Mouse (Mus musculus) heart, adult 2 months (tissue): ENCODE measurements at regions not wholly inside any gene's neighbourhood (a gene's known extent, or its start where the extent isn't known, plus 50 kb on each side); places are given as distances from the start of the nearest gene placed in this dataset.

ENCODE experiments used
- CTCF ChIP-seq: fragments of 200-600 bp; IDR thresholded peaks from 2 replicates; pipeline ENCODE4 v1.8.1; 2022; ENCODE audit warnings: antibody characterized with exemption, mild to moderate bottlenecking, moderate library complexity
- EP300 ChIP-seq: fragments of 200-500 bp; IDR thresholded peaks from 2 replicates; pipeline ENCODE4 v1.6.1; 2011; ENCODE audit warnings: low read depth, low read length, control low read depth; ENCODE audit not compliant: insufficient read depth
- POLR2A ChIP-seq: fragments of 200-500 bp; IDR thresholded peaks from 2 replicates; pipeline ENCODE4 v1.6.1; 2011; ENCODE audit warnings: mild to moderate bottlenecking, low read depth, low read length, control low read depth; ENCODE audit not compliant: insufficient read depth

DNA sequence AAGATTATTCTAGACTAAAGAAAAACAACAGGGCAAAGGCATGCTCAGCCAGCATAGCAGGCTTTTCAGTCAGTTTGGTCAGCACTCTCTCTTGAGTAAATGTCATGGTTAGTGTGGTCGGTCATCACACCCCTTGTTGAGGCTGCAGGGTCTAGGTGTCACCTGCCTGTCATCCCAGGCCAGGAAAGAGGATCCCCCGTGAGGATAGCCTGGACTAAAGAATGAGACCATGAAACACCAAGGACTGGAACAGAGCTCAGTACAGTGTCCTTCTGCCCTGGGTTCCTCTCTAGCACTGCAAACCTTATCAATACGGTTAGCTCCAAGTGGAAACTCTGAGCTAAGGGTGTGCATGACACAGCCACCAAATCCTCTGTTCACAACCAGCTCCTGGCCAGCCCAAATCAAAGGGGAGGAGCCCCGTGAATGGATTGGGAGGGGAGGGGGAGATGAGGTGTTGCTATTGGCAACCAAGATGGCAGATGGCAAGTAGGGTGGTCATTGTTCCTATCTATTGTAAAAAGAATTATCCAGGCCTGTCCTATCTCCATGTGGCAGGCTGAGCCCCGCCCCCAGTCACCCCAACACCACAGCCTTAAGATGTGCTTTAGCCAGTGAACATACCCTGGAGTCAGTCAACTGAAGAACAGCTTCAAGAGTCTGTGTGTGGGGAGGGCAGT lies 87.4 kb downstream of the Cstad start:
- TF ChIP-seq CTCF (no peak), POLR2A (no peak), EP300 (no peak)
